Mouse (Mus musculus): ENCODE data around the gene Pde10a. TPM values are rescaled to one million over a fixed set of nuclear protein-coding genes. Genes with fewer than 3 reads are reported as not detected.

The Pde10a gene
- polyA plus RNA-seq, 1 experiment from 2014 or later = 1.4 TPM

GRCm38 (mm10) chr17:8526815-8527261 is 1.7 kb downstream of the Pde10a start:
- Histone ChIP-seq H3K9me3 (replicated peaks) (no peaks in the 10 kb centered on the region), H3K9ac (no peak overlapping the region), H3K27ac (no peak overlapping the region), H3K36me3 (no peaks in the 10 kb centered on the region), H3K4me1 (replicated peaks) (peaks cover 24% of the 10 kb centered on the region), H3K4me2 (0 out of 2 replicates have a peak overlapping the region, but pooled peaks have one; percentile 14), H3K27me3 (peaks cover 51% of the 10 kb centered on the region), H3K4me3 (peak overlapping the region; percentile 59; the same call in 1 of the 2 replicates)
- ATAC-seq (replicated peaks; ENCODE audit: insufficient number of reproducible peaks, insufficient read depth, low FRiP score, low read depth) = no peak
- 14% methylated on average over 8 of the region's 9 CpGs for WGBS

GRCm38 (mm10) chr17:8528641-8529040 is 3.5 kb downstream of the Pde10a start:
- Histone ChIP-seq H3K9me3 (replicated peaks) (no peaks in the 10 kb centered on the region), H3K36me3 (no peaks in the 10 kb centered on the region), H3K4me3 (no peak overlapping the region), H3K4me2 (no peak overlapping the region), H3K27me3 (peaks cover 39% of the 10 kb centered on the region), H3K4me1 (replicated peaks) (peaks cover 22% of the 10 kb centered on the region), H3K9ac (no peak overlapping the region), H3K27ac (no peak overlapping the region)
- 72% methylated on average over 3 of the region's 3 CpGs for WGBS
- ATAC-seq (replicated peaks; ENCODE audit: insufficient number of reproducible peaks, insufficient read depth, low FRiP score, low read depth) = no peak

GRCm38 (mm10) chr17:8532609-8533008 is 7.4 kb downstream of the Pde10a start:
- H3K27ac ChIP-seq = no peak overlapping the region
- no peaks in the 10 kb centered on the region for H3K4me1 ChIP-seq (replicated peaks)
- ATAC-seq (replicated peaks; ENCODE audit: insufficient number of reproducible peaks, insufficient read depth, low FRiP score, low read depth) = no peak
- no peak overlapping the region for H3K4me2 ChIP-seq
- H3K9me3 ChIP-seq (replicated peaks) = no peaks in the 10 kb centered on the region
- H3K27me3 ChIP-seq = peaks cover 5% of the 10 kb centered on the region; the same call in 1 of the 2 replicates
- 68% methylated on average over 4 of the region's 4 CpGs for WGBS
- H3K4me3 ChIP-seq = no peak overlapping the region
- H3K36me3 ChIP-seq = no peaks in the 10 kb centered on the region
- H3K9ac ChIP-seq = no peak overlapping the region

- no peak overlapping the region for H3K9ac ChIP-seq
- H3K9me3 ChIP-seq (replicated peaks) = no peaks in the 10 kb centered on the region
- H3K36me3 ChIP-seq = no peaks in the 10 kb centered on the region
- H3K4me3 ChIP-seq = no peak overlapping the region
- no peak overlapping the region for H3K4me2 ChIP-seq
- no peaks in the 10 kb centered on the region; the same call in 1 of the 2 replicates for H3K27me3 ChIP-seq
- WGBS = 41% methylated on average over 3 of the region's 3 CpGs
- H3K27ac ChIP-seq = no peak overlapping the region
- ATAC-seq (replicated peaks; ENCODE audit: insufficient number of reproducible peaks, insufficient read depth, low FRiP score, low read depth) = no peak
- H3K4me1 ChIP-seq (replicated peaks) = no peaks in the 10 kb centered on the region
Measured at GRCm38 (mm10) chr17:8533828-8534227, 8.7 kb downstream of the Pde10a start.

GRCm38 (mm10) chr17:8536522-8536921 is 11.3 kb downstream of the Pde10a start:
- 63% methylated on average over 6 of the region's 6 CpGs for WGBS
- H3K4me1 ChIP-seq (replicated peaks) = no peaks in the 10 kb centered on the region
- no peak overlapping the region for H3K4me3 ChIP-seq
- H3K4me2 ChIP-seq = no peak overlapping the region
- no peaks in the 10 kb centered on the region for H3K36me3 ChIP-seq
- no peak overlapping the region for H3K9ac ChIP-seq
- H3K27ac ChIP-seq = no peak overlapping the region
- H3K9me3 ChIP-seq (replicated peaks) = no peaks in the 10 kb centered on the region
- H3K27me3 ChIP-seq = no peaks in the 10 kb centered on the region; the same call in 1 of the 2 replicates
- ATAC-seq (replicated peaks; ENCODE audit: insufficient number of reproducible peaks, insufficient read depth, low FRiP score, low read depth) = no peak

- Histone ChIP-seq H3K4me3 (no peak overlapping the region), H3K4me2 (no peak overlapping the region), H3K9ac (no peak overlapping the region), H3K36me3 (no peaks in the 10 kb centered on the region), H3K9me3 (replicated peaks) (no peaks in the 10 kb centered on the region), H3K27ac (no peak overlapping the region), H3K4me1 (replicated peaks) (no peaks in the 10 kb centered on the region), H3K27me3 (no peaks in the 10 kb centered on the region)
- WGBS = 64% methylated on average over 3 of the region's 3 CpGs
- ATAC-seq (replicated peaks; ENCODE audit: insufficient number of reproducible peaks, insufficient read depth, low FRiP score, low read depth) = no peak
Measured at GRCm38 (mm10) chr17:8538102-8538501, 12.9 kb downstream of the Pde10a start.

- no peaks in the 10 kb centered on the region for H3K4me1 ChIP-seq (replicated peaks)
- ATAC-seq (replicated peaks; ENCODE audit: insufficient number of reproducible peaks, insufficient read depth, low FRiP score, low read depth) = no peak
- H3K4me2 ChIP-seq = no peak overlapping the region
- no peak overlapping the region for H3K4me3 ChIP-seq
- H3K27me3 ChIP-seq = no peaks in the 10 kb centered on the region
- H3K9me3 ChIP-seq (replicated peaks) = no peaks in the 10 kb centered on the region
- H3K27ac ChIP-seq = no peak overlapping the region
- no peaks in the 10 kb centered on the region for H3K36me3 ChIP-seq
- H3K9ac ChIP-seq = no peak overlapping the region
- 71% methylated on average over 14 of the region's 14 CpGs for WGBS
Measured at GRCm38 (mm10) chr17:8541974-8542538, 16.9 kb downstream of the Pde10a start.

- Histone ChIP-seq H3K4me1 (replicated peaks) (no peaks in the 10 kb centered on the region), H3K9ac (no peak overlapping the region), H3K27me3 (no peaks in the 10 kb centered on the region), H3K4me3 (no peak overlapping the region), H3K4me2 (no peak overlapping the region), H3K9me3 (replicated peaks) (no peaks in the 10 kb centered on the region), H3K27ac (no peak overlapping the region), H3K36me3 (no peaks in the 10 kb centered on the region)
- WGBS = 74% methylated on average over 9 of the region's 9 CpGs
- ATAC-seq (replicated peaks; ENCODE audit: insufficient number of reproducible peaks, insufficient read depth, low FRiP score, low read depth) = no peak
Measured at GRCm38 (mm10) chr17:8546366-8546765, 21.2 kb downstream of the Pde10a start.

- no peaks in the 10 kb centered on the region for H3K27me3 ChIP-seq
- no peak overlapping the region for H3K27ac ChIP-seq
- no peak overlapping the region for H3K4me2 ChIP-seq
- no peaks in the 10 kb centered on the region for H3K9me3 ChIP-seq (replicated peaks)
- no peak for ATAC-seq (replicated peaks; ENCODE audit: insufficient number of reproducible peaks, insufficient read depth, low FRiP score, low read depth)
- no peaks in the 10 kb centered on the region for H3K36me3 ChIP-seq
- 85% methylated on average over 4 of the region's 4 CpGs for WGBS
- H3K9ac ChIP-seq = no peak overlapping the region
- H3K4me3 ChIP-seq = no peak overlapping the region
- peaks cover 8% of the 10 kb centered on the region; the same call in 1 of the 2 replicates for H3K4me1 ChIP-seq (replicated peaks)
Measured at GRCm38 (mm10) chr17:8548733-8549132, 23.6 kb downstream of the Pde10a start.

GRCm38 (mm10) chr17:8551641-8552040 is 26.5 kb downstream of the Pde10a start:
- H3K9me3 ChIP-seq (replicated peaks) = no peaks in the 10 kb centered on the region
- no peak overlapping the region for H3K4me3 ChIP-seq
- ATAC-seq (replicated peaks; ENCODE audit: insufficient number of reproducible peaks, insufficient read depth, low FRiP score, low read depth) = no peak
- H3K27ac ChIP-seq = no peak overlapping the region
- WGBS = 85% methylated on average over 3 of the region's 3 CpGs
- no peak overlapping the region for H3K4me2 ChIP-seq
- H3K27me3 ChIP-seq = no peaks in the 10 kb centered on the region
- H3K36me3 ChIP-seq = no peaks in the 10 kb centered on the region
- no peak overlapping the region for H3K9ac ChIP-seq
- peaks cover 19% of the 10 kb centered on the region for H3K4me1 ChIP-seq (replicated peaks)

- H3K4me3 ChIP-seq = no peak overlapping the region
- H3K9ac ChIP-seq = no peak overlapping the region
- no peaks in the 10 kb centered on the region for H3K36me3 ChIP-seq
- H3K27me3 ChIP-seq = no peaks in the 10 kb centered on the region
- H3K9me3 ChIP-seq (replicated peaks) = no peaks in the 10 kb centered on the region
- 37% methylated on average over 8 of the region's 8 CpGs for WGBS
- 0 out of 2 replicates have a peak, but pooled peaks have one; percentile 17 for ATAC-seq (replicated peaks; ENCODE audit: insufficient number of reproducible peaks, insufficient read depth, low FRiP score, low read depth)
- H3K4me2 ChIP-seq = peak overlapping the region; percentile 10
- H3K4me1 ChIP-seq (replicated peaks) = peaks cover 19% of the 10 kb centered on the region
- H3K27ac ChIP-seq = peak overlapping the region; percentile 43; the same call in 1 of the 2 replicates
Measured at GRCm38 (mm10) chr17:8552346-8553035, 27.3 kb downstream of the Pde10a start.

GRCm38 (mm10) chr17:8553601-8554000 is 28.4 kb downstream of the Pde10a start:
- ATAC-seq (replicated peaks; ENCODE audit: insufficient number of reproducible peaks, insufficient read depth, low FRiP score, low read depth) = no peak
- H3K9me3 ChIP-seq (replicated peaks) = no peaks in the 10 kb centered on the region
- 77% methylated on average over 3 of the region's 3 CpGs for WGBS
- no peak overlapping the region for H3K4me3 ChIP-seq
- H3K36me3 ChIP-seq = no peaks in the 10 kb centered on the region
- H3K27me3 ChIP-seq = no peaks in the 10 kb centered on the region
- no peak overlapping the region for H3K9ac ChIP-seq
- no peak overlapping the region for H3K27ac ChIP-seq
- H3K4me1 ChIP-seq (replicated peaks) = peaks cover 19% of the 10 kb centered on the region
- no peak overlapping the region for H3K4me2 ChIP-seq
